Mouse (Mus musculus) liver, embryonic 18 days (tissue): ENCODE measurements around the gene Prr23a1. TPM values are rescaled to one million over a fixed set of nuclear protein-coding genes. Genes with fewer than 3 reads are reported as not detected.

ENCODE experiments used
- polyA plus RNA-seq: library from polyadenylated mRNA; depleted of rRNA; stranded (reverse); fragments of >200 nt; gene quantifications from 2 replicates; pipeline ENCODE4 v1.2.3, GENCODE M21; 2012; rRNA removed

Gene Prr23a1
- polyA plus RNA-seq: not detected in 2 replicates

GRCm38 (mm10) chr9:98842117-98842516 lies at the start of gene Prr23a1:
Prr23a1 (plus strand) TSS chr9:98842503.

GRCm38 (mm10) chr9:98856210-98856609 lies 13.9 kb downstream of the Prr23a1 start, which contains the start of gene Prr23a2:
Prr23a2 (plus strand) TSS chr9:98856494.

GRCm38 (mm10) chr9:98864571-98864970 lies 22.3 kb downstream of the Prr23a1 start, which contains the start of gene Prr23a3:
Prr23a3 (plus strand) TSS chr9:98864767.

Other genes starting within 250 kb of the Prr23a1 start
- gene Mrps22, start 240.8 kb upstream of the Prr23a1 start, polyA plus RNA-seq: 20.0 and 20.2 TPM in 2 replicates
- gene Prr23a2, start 14.0 kb downstream of the Prr23a1 start, polyA plus RNA-seq: not detected in 2 replicates
- not detected in 2 replicates for gene Prr23a3, start 22.3 kb downstream of the Prr23a1 start, polyA plus RNA-seq
- not detected in 2 replicates for gene 7420426K07Rik, start 60.6 kb downstream of the Prr23a1 start, polyA plus RNA-seq
- not detected in 2 replicates for gene Foxl2, start 112.8 kb downstream of the Prr23a1 start, polyA plus RNA-seq
- gene Faim, start 143.9 kb downstream of the Prr23a1 start, polyA plus RNA-seq: 4.6 and 4.7 TPM in 2 replicates
- gene Gm1123, start 193.2 kb downstream of the Prr23a1 start, polyA plus RNA-seq: 0.04 and 0.05 TPM in 2 replicates